Comparison of ENCODE assay signal across 8 mouse cellular contexts in the genomic region with DNA sequence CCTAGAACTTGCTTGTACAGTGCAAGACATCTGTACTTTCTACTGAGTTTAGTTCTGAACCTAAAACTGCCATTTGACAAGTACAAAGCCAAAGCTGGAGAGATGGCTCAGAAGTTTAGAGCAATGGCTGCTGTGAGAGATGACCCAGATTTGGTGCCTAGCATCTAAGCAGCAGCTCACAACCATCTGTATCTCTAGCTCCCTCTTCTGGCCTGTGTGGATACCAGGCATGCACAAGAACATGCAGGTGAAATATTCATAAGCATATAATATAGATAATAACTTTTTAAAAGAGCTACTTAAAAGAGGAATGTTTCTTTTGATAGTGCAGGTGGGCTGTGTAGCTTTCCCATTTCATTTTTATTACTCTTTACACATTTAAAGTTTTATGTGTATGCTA. TPM values are rescaled to one million over a fixed set of nuclear protein-coding genes. Genes with fewer than 3 reads are reported as not detected.
DNase-seq lines count a peak whose midpoint lies in the region.

No protein-coding gene starts in this region.

- intact Hi-C loops in heart, postnatal 10 days (cut with DNase I) = loop anchor here (1.0 kb wide), 1 partner anchor 65 kb away; no protein-coding TSS in a partner anchor
- intact Hi-C loops in heart, postnatal 25 days (cut with DNase I) = loop anchor here (1.0 to 5.0 kb wide), 3 partner anchors 25 to 139 kb away; no protein-coding TSS in a partner anchor

- DNase-seq in heart, postnatal 10 days = peak; percentile 53 to 62
- no peak for DNase-seq in heart, postnatal 25 days (ENCODE audit: low spot score)
- DNase-seq in CD4-positive helper T cell, adult 2 months (ENCODE audit: low read depth, low spot score) = peak; percentile 7
- DNase-seq in adrenal gland, postnatal 25 days = peak; percentile 9
- peak; percentile 3 to 19 for DNase-seq in frontal cortex, postnatal 25 days (ENCODE audit: low spot score in 2 of 2)
- DNase-seq in layer of hippocampus, postnatal 10 days (ENCODE audit: low spot score in 2 of 2) = peak; percentile 34 to 61
- DNase-seq in natural killer cell, adult 2 months (ENCODE audit: low spot score in 2 of 2) = peak; percentile 12 to 40
- DNase-seq in testis, postnatal 14 days (ENCODE audit: low spot score) = no peak

RNA-seq across cellular contexts. Expression of a gene that starts 15.0 kb away (rescaled TPM):
- total RNA-seq in heart, postnatal 10 days (2021) = not detected
- not detected for total RNA-seq in heart, postnatal 25 days (2021)
- 0.97 TPM in 1 of 2 replicates, not detected in the other for total RNA-seq in adrenal gland, postnatal 25 days (2021)
- not detected for total RNA-seq in layer of hippocampus, postnatal 10 days (2021)

RNA-seq across cellular contexts. Expression of a gene that starts 37.7 kb away (rescaled TPM):
- not detected for total RNA-seq in heart, postnatal 10 days (2021)
- total RNA-seq in heart, postnatal 25 days (2021) = not detected
- total RNA-seq in adrenal gland, postnatal 25 days (2021) = not detected in 2 replicates
- total RNA-seq in layer of hippocampus, postnatal 10 days (2021) = not detected

RNA-seq across cellular contexts. Expression of a gene that starts 42.0 kb away (rescaled TPM):
- total RNA-seq in heart, postnatal 10 days (2021) = not detected
- total RNA-seq in heart, postnatal 25 days (2021) = not detected
- total RNA-seq in adrenal gland, postnatal 25 days (2021) = not detected in 2 replicates
- total RNA-seq in layer of hippocampus, postnatal 10 days (2021) = not detected

Comparison
In these comparisons a context has a peak if more than half of its experiments do, and no peak if none do; other contexts are left out.
1. DNase-seq: peak in heart, postnatal 10 days (2 of 2), CD4-positive helper T cell, adult 2 months (single experiment), adrenal gland, postnatal 25 days (single experiment), frontal cortex, postnatal 25 days (2 of 2), layer of hippocampus, postnatal 10 days (2 of 2) and natural killer cell, adult 2 months (2 of 2); none in heart, postnatal 25 days (single experiment) and testis, postnatal 14 days (single experiment).